Mouse (Mus musculus) stomach, postnatal 0 days (tissue): ENCODE results near the gene Slc24a4.

Experiments
- CTCF ChIP-seq: IDR thresholded peaks from 2 replicates; pipeline ENCODE4 v1.5.1; 2016; ENCODE audit warnings: antibody characterized with exemption, low read depth, mild to moderate bottlenecking, moderate library complexity
- EP300 ChIP-seq: optimal IDR thresholded peaks from 2 replicates; pipeline ENCODE3; 2016; ENCODE audit warnings: antibody characterized with exemption

- TF ChIP-seq CTCF (no peak), EP300 (no peak)
Measured at GRCm38 (mm10) chr12:102202901-102203300, 74.4 kb downstream of the Slc24a4 start.
